Mouse (Mus musculus) CH12.LX (cell line): ENCODE results near the gene Cap1. TPM values are rescaled to one million over a fixed set of nuclear protein-coding genes. Genes with fewer than 3 reads are reported as not detected.

ENCODE experiments used
- DNase-seq: peaks from one replicate; pipeline ENCODE4 v3.0.0-alpha.2; 2013; ENCODE audit errors: extremely low read depth
- H3K27ac ChIP-seq: 2 replicates; pipeline ENCODE4 v1.5.1; 2012; ENCODE audit warnings: low read depth, mild to moderate bottlenecking, control low read depth, moderate library complexity; ENCODE audit not compliant: insufficient read depth
- H3K27me3 ChIP-seq: replicated peaks from 2 replicates; pipeline ENCODE3; 2012; ENCODE audit warnings: inconsistent platforms
- H3K36me3 ChIP-seq, 2 experiments: replicated peaks in 1 of 2; 2 replicates each; pipeline versions ENCODE3 to v1.6.1; 2012; ENCODE audit warnings: inconsistent platforms in 1 of 2, low read length in 1 of 2, mild to moderate bottlenecking in 1 of 2, mixed read lengths in 1 of 2, moderate library complexity in 1 of 2; ENCODE audit not compliant: control insufficient read depth in 1 of 2, insufficient read depth in 1 of 2
- H3K4me1 ChIP-seq, 2 experiments: 2 replicates each; pipeline ENCODE4 v1.6.1; 2012; ENCODE audit warnings: inconsistent platforms in 1 of 2, moderate library complexity in 1 of 2; ENCODE audit not compliant: insufficient read depth in 2 of 2, control insufficient read depth in 1 of 2
- H3K4me2 ChIP-seq: 2 replicates; pipeline ENCODE4 v1.6.1; 2012; ENCODE audit warnings: low read depth, mild to moderate bottlenecking, control low read depth; ENCODE audit not compliant: poor library complexity, insufficient read depth, severe bottlenecking
- H3K4me3 ChIP-seq, 3 experiments: fragments of 150-350 bp in 1 of 3; sonication (generic) in 1 of 3; replicated peaks in 1 of 3; 2 replicates each; pipeline versions ENCODE3 to v1.5.1; 2011 to 2012; ENCODE audit warnings: low read depth in 2 of 3, low read length in 2 of 3, mild to moderate bottlenecking in 2 of 3, moderate library complexity in 2 of 3, control low read depth in 1 of 3, improper control_type of control experiment in 1 of 3, inconsistent platforms in 1 of 3, mixed read lengths in 1 of 3; ENCODE audit not compliant: poor library complexity in 1 of 3
- H3K79me2 ChIP-seq: replicated peaks from 2 replicates; pipeline ENCODE4 v1.6.1; 2012; ENCODE audit warnings: mild to moderate bottlenecking, moderate library complexity; ENCODE audit not compliant: control insufficient read depth, poor library complexity, insufficient read depth, severe bottlenecking; ENCODE audit errors: extremely low read depth
- H3K9ac ChIP-seq: 2 replicates; pipeline ENCODE4 v1.6.1; 2012; ENCODE audit warnings: low read depth, mild to moderate bottlenecking, control low read depth, moderate library complexity; ENCODE audit not compliant: insufficient read depth
- H3K9me3 ChIP-seq: replicated peaks from 2 replicates; pipeline ENCODE3; 2012; ENCODE audit warnings: low read length, inconsistent platforms, mixed read lengths
- CHD1 ChIP-seq: IDR thresholded peaks from 2 replicates; pipeline ENCODE4 v1.6.1; 2012; ENCODE audit warnings: low read depth, low read length, improper control_type of control experiment, inconsistent platforms
- CTCF ChIP-seq, 2 experiments: IDR thresholded peaks in 1 of 2; conservative IDR thresholded peaks in 1 of 2; 2 replicates each; pipeline ENCODE4 v1.5.1; 2011 to 2012; ENCODE audit warnings: low read depth in 2 of 2, low read length in 2 of 2, improper control_type of control experiment in 1 of 2, inconsistent platforms in 1 of 2, mild to moderate bottlenecking in 1 of 2, moderate library complexity in 1 of 2
- E2F4 ChIP-seq: IDR thresholded peaks from 2 replicates; pipeline ENCODE4 v1.6.1; 2011; ENCODE audit warnings: low read depth, low read length, improper control_type of control experiment; ENCODE audit not compliant: insufficient replicate concordance
- ELF1 ChIP-seq: IDR thresholded peaks from 2 replicates; pipeline ENCODE4 v1.6.1; 2014; ENCODE audit warnings: low read depth, mild to moderate bottlenecking, inconsistent platforms, low read length, improper control_type of control experiment
- EP300 ChIP-seq: IDR thresholded peaks from 2 replicates; pipeline ENCODE4 v1.6.1; 2011; ENCODE audit warnings: low read length, improper control_type of control experiment
- GABPA ChIP-seq: IDR thresholded peaks from 2 replicates; pipeline ENCODE4 v1.6.1; 2012; ENCODE audit warnings: low read depth, low read length, improper control_type of control experiment, inconsistent platforms; ENCODE audit not compliant: insufficient replicate concordance
- IRF4 ChIP-seq: IDR thresholded peaks from 2 replicates; pipeline ENCODE4 v1.6.1; 2014; ENCODE audit warnings: low read depth, mild to moderate bottlenecking, inconsistent platforms, low read length, improper control_type of control experiment
- JUND ChIP-seq: conservative IDR thresholded peaks from 2 replicates; pipeline ENCODE4 v1.6.1; 2011; ENCODE audit warnings: low read depth, low read length, improper control_type of control experiment
- MAFK ChIP-seq: IDR thresholded peaks from 2 replicates; pipeline ENCODE4 v1.6.1; 2011; ENCODE audit warnings: low read length, improper control_type of control experiment; ENCODE audit not compliant: insufficient replicate concordance
- MEF2A ChIP-seq: IDR thresholded peaks from 2 replicates; pipeline ENCODE4 v1.6.1; 2014; ENCODE audit warnings: low read depth, mild to moderate bottlenecking, inconsistent platforms, low read length, improper control_type of control experiment, borderline replicate concordance
- MYC ChIP-seq: IDR thresholded peaks from 2 replicates; pipeline ENCODE4 v1.6.1; 2011; ENCODE audit warnings: low read depth, mild to moderate bottlenecking, improper control_type of control experiment, low read length
- POLR2A ChIP-seq: IDR thresholded peaks from 2 replicates; pipeline ENCODE4 v1.6.1; 2011; ENCODE audit warnings: low read depth, mild to moderate bottlenecking, improper control_type of control experiment, low read length
- RAD21 ChIP-seq: IDR thresholded peaks from 2 replicates; pipeline ENCODE4 v1.6.1; 2011; ENCODE audit warnings: low read depth, mild to moderate bottlenecking, low read length, improper control_type of control experiment, moderate library complexity
- RCOR1 ChIP-seq: conservative IDR thresholded peaks from 2 replicates; pipeline ENCODE4 v1.6.1; 2012; ENCODE audit warnings: low read depth, mild to moderate bottlenecking, inconsistent platforms, low read length, improper control_type of control experiment
- SMC3 ChIP-seq: IDR thresholded peaks from 2 replicates; pipeline ENCODE4 v1.6.1; 2011; ENCODE audit warnings: low read depth, low read length, improper control_type of control experiment
- TBP ChIP-seq: conservative IDR thresholded peaks from 2 replicates; pipeline ENCODE4 v1.6.1; 2011; ENCODE audit warnings: low read depth, low read length, improper control_type of control experiment
- USF1 ChIP-seq: IDR thresholded peaks from 2 replicates; pipeline ENCODE4 v1.6.1; 2014; ENCODE audit warnings: low read depth, mild to moderate bottlenecking, inconsistent platforms, low read length, improper control_type of control experiment
- ZC3H11A ChIP-seq: IDR thresholded peaks from 2 replicates; pipeline ENCODE4 v1.6.1; 2012; ENCODE audit warnings: low read depth, mild to moderate bottlenecking, inconsistent platforms, low read length, improper control_type of control experiment
- ZMIZ1 ChIP-seq: IDR thresholded peaks from 2 replicates; pipeline ENCODE4 v1.6.1; 2012; ENCODE audit warnings: low read depth, mild to moderate bottlenecking, inconsistent platforms, low read length, improper control_type of control experiment
- ZNF384 ChIP-seq: IDR thresholded peaks from 2 replicates; pipeline ENCODE4 v1.6.1; 2012; ENCODE audit warnings: low read depth, low read length, improper control_type of control experiment, inconsistent platforms
- dilution Hi-C: fragments of 300-500 bp; cut with MboI; formaldehyde crosslinking; loops from 2 replicates; pipeline ENCODE4 v1.14.3; 2020; ENCODE audit warnings: low sequenced_read_pairs; ENCODE audit not compliant: extremely low pct_unique_long_range_greater_than_20kb, extremely low pct_ligation_motif_present
- in situ Hi-C: fragments of 300-500 bp; cut with MboI; formaldehyde crosslinking; loops from 3 replicates; pipeline ENCODE4 v1.14.3; 2019; ENCODE audit warnings: low sequenced_read_pairs, low pct_ligation_motif_present, low pct_unique_long_range_greater_than_20kb, mixed read lengths
- polyA plus RNA-seq: library from polyadenylated mRNA; unstranded; fragments of >175 nt; gene quantifications from 2 replicates; pipeline ENCODE4 v1.2.1, GENCODE M21; 2012; ENCODE audit warnings: low read depth; ENCODE audit not compliant: insufficient read length
- total RNA-seq, 2 experiments: library from RNA; depleted of rRNA; stranded (reverse); fragments of 300-350 nt in 1 of 2; fragments of >200 nt in 1 of 2; gene quantifications; 2 replicates each; pipeline ENCODE4 v1.2.3; 2012 to 2014

Gene Cap1
- total and polyA plus RNA-seq, 3 experiments = 118 to 195 (median 159) TPM

GRCm38 (mm10) chr4:122912613-122913012 lies 26.8 kb upstream of the Cap1 start:
- in situ Hi-C loops = loop anchor here (10.0 kb wide), 1 partner anchor 72 kb away; no protein-coding TSS in a partner anchor
- Histone ChIP-seq H3K9me3 (peaks cover 18% of the 10 kb centered on the region), H3K27ac (no peak overlapping the region), H3K4me2 (no peak overlapping the region), H3K36me3 (no peaks in the 10 kb centered on the region), H3K4me1 (no peaks in the 10 kb centered on the region), H3K4me3 (no peak overlapping the region), H3K79me2 (no peaks in the 10 kb centered on the region), H3K9ac (no peak overlapping the region), H3K27me3 (no peaks in the 10 kb centered on the region)
- DNase-seq = no peak
- dilution Hi-C loops = no loop called here
- TF ChIP-seq E2F4 = no peak
- TF ChIP-seq JUND = no peak
- TF ChIP-seq ELF1 = no peak
- TF ChIP-seq MYC = no peak
- peak; percentile 37 for TF ChIP-seq RAD21
- no peak for TF ChIP-seq TBP
- no peak for TF ChIP-seq EP300
- TF ChIP-seq RCOR1 = no peak
- TF ChIP-seq ZMIZ1 = no peak
- TF ChIP-seq CTCF (conservative IDR thresholded peaks at IDR 0.05 in 1 of 2, IDR thresholded peaks at IDR 0.05 in 1 of 2; ENCODE audit: low read depth in 2 of 2, low read length in 2 of 2) = peak; percentile 23 to 55; a peak in 2 of 4 replicates
- no peak for TF ChIP-seq GABPA
- TF ChIP-seq SMC3 = peak; percentile 40

GRCm38 (mm10) chr4:122910577-122910976 lies 24.7 kb upstream of the Cap1 start:
- in situ Hi-C loops (loop anchor here (10.0 kb wide), 1 partner anchor 74 kb away; no protein-coding TSS in a partner anchor), dilution Hi-C loops (no loop called here)
- Histone ChIP-seq H3K4me1 (no peaks in the 10 kb centered on the region), H3K79me2 (no peaks in the 10 kb centered on the region), H3K4me2 (no peak overlapping the region), H3K27ac (no peak overlapping the region), H3K9ac (no peak overlapping the region), H3K9me3 (peaks cover 15% of the 10 kb centered on the region), H3K36me3 (no peaks in the 10 kb centered on the region), H3K4me3 (no peak overlapping the region), H3K27me3 (no peaks in the 10 kb centered on the region)
- peak; percentile 34 for DNase-seq
- no peak for TF ChIP-seq E2F4
- TF ChIP-seq IRF4 = no peak
- TF ChIP-seq POLR2A = no peak
- TF ChIP-seq CHD1 = no peak
- TF ChIP-seq MAFK = no peak
- TF ChIP-seq ZNF384 = no peak
- peak; percentile 60 for TF ChIP-seq SMC3
- no peak for TF ChIP-seq USF1
- TF ChIP-seq RAD21 = peak; percentile 56
- TF ChIP-seq JUND = no peak
- no peak for TF ChIP-seq MEF2A
- TF ChIP-seq ZC3H11A = no peak
- TF ChIP-seq RCOR1 = no peak
- peak; percentile 54 to 65; a peak in 3 of 4 replicates for TF ChIP-seq CTCF (conservative IDR thresholded peaks at IDR 0.05 in 1 of 2, IDR thresholded peaks at IDR 0.05 in 1 of 2; ENCODE audit: low read depth in 2 of 2, low read length in 2 of 2)
- no peak for TF ChIP-seq EP300
